Mouse (Mus musculus) heart, embryonic 16.5 days (tissue): ENCODE measurements at regions not wholly inside any gene's neighbourhood (a gene's known extent, or its start where the extent isn't known, plus 50 kb on each side); places are given as distances from the start of the nearest gene placed in this dataset.
"Not testable (repeated sequence)": the region's sequence is repeated elsewhere in the genome, so short reads cannot be mapped to it uniquely, and the experiment has no call there.

Experiments used
- ATAC-seq: fragments of 200-750 bp; cut with Nextera tagmentation; replicated peaks from 2 replicates; pipeline ENCODE4 v1.8.0; 2017; ENCODE audit warnings: moderate number of reproducible peaks; ENCODE audit not compliant: insufficient read depth, low FRiP score; ENCODE audit errors: extremely low read depth
- H3K27ac ChIP-seq: fragments of 300-500 bp; sonication (generic); 2 replicates; pipeline ENCODE4 v1.5.1; 2014; ENCODE audit warnings: mild to moderate bottlenecking, low read length, control low read depth, moderate library complexity
- H3K27me3 ChIP-seq: fragments of 300-500 bp; sonication (generic); 2 replicates; pipeline ENCODE4 v1.6.1; 2014; ENCODE audit warnings: low read length, mixed read lengths; ENCODE audit not compliant: control insufficient read depth, insufficient read depth
- H3K36me3 ChIP-seq: fragments of 300-500 bp; sonication (generic); 2 replicates; pipeline ENCODE4 v1.6.1; 2014; ENCODE audit not compliant: control insufficient read depth, insufficient read depth
- H3K4me1 ChIP-seq: fragments of 300-500 bp; sonication (generic); 2 replicates; pipeline ENCODE4 v1.6.1; 2014; ENCODE audit warnings: low read length, mixed read lengths; ENCODE audit not compliant: control insufficient read depth, insufficient read depth
- H3K4me2 ChIP-seq: fragments of 300-500 bp; sonication (generic); 2 replicates; pipeline ENCODE4 v1.6.1; 2014; ENCODE audit warnings: low read depth, mild to moderate bottlenecking, control low read depth, low read length
- H3K4me3 ChIP-seq: fragments of 300-500 bp; sonication (generic); 2 replicates; pipeline ENCODE4 v1.5.1; 2014; ENCODE audit warnings: mild to moderate bottlenecking, control low read depth, low read length
- H3K9ac ChIP-seq: fragments of 300-500 bp; sonication (generic); 2 replicates; pipeline ENCODE4 v1.6.1; 2014; ENCODE audit warnings: low read length, control low read depth
- H3K9me3 ChIP-seq: fragments of 300-500 bp; sonication (generic); replicated peaks from 2 replicates; pipeline ENCODE4 v1.6.1; 2016; ENCODE audit warnings: low read length; ENCODE audit not compliant: control insufficient read depth
- WGBS: fragments of 180-500 bp; shearing (Covaris S2); extraction: QIAGEN DNeasy Blood & Tissue Kit; methylation state at CpG from one replicate; pipeline ENCODE4 v1.1.7; 2014; 5-methylcytosine and 5-hydroxymethylcytosine counted together

GRCm38 (mm10) chr3:147707401-147707801, 855.2 kb downstream of the Ttll7 start:
- ATAC-seq = no peak
- WGBS = 26% methylated on average over 4 of the region's 4 CpGs

GRCm38 (mm10) chr3:147683730-147684129, 831.6 kb downstream of the Ttll7 start:
- Histone ChIP-seq H3K36me3 (no peaks in the 10 kb centered on the region), H3K27me3 (no peaks in the 10 kb centered on the region), H3K4me2 (no peak overlapping the region), H3K27ac (no peak overlapping the region), H3K9ac (no peak overlapping the region), H3K9me3 (no peaks in the 10 kb centered on the region), H3K4me3 (no peak overlapping the region), H3K4me1 (no peaks in the 10 kb centered on the region)
- 84% methylated on average over 2 of the region's 2 CpGs for WGBS
- no peak for ATAC-seq

More at GRCm38 (mm10) chr3:147707401-147707801, 855.2 kb downstream of the Ttll7 start:
- Histone ChIP-seq H3K36me3 (no peaks in the 10 kb centered on the region), H3K4me2 (no peak overlapping the region), H3K9ac (no peak overlapping the region), H3K27me3 (no peaks in the 10 kb centered on the region), H3K4me3 (no peak overlapping the region), H3K27ac (no peak overlapping the region), H3K4me1 (no peaks in the 10 kb centered on the region), H3K9me3 (no peaks in the 10 kb centered on the region)

DNA sequence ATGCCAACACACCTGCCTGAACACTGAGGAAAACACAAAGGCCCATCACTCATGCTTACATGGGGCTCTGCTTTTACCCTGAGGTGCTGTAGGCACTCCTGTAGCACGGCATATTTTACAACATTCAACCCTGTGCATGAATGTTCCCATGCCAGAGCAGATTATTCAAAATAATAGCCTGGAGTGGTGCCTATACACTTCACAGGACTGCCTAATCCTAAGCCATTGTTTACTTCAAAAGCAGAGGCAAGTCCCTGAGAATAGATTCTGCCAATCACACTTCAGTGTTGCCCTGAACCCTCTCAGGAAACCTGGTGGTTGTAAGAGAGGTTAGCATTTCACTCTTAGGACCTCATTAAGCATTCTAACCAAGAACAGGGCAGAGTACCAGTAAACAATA, 828.1 kb downstream of the Ttll7 start:
- no peak overlapping the region for H3K27ac ChIP-seq
- H3K36me3 ChIP-seq = no peaks in the 10 kb centered on the region
- no peaks in the 10 kb centered on the region for H3K9me3 ChIP-seq
- no peak overlapping the region for H3K4me3 ChIP-seq
- no peak overlapping the region for H3K9ac ChIP-seq
- H3K27me3 ChIP-seq = no peaks in the 10 kb centered on the region
- 73% methylated on average over 1 of the region's 1 CpGs for WGBS
- no peaks in the 10 kb centered on the region for H3K4me1 ChIP-seq
- H3K4me2 ChIP-seq = no peak overlapping the region
- ATAC-seq = no peak

DNA sequence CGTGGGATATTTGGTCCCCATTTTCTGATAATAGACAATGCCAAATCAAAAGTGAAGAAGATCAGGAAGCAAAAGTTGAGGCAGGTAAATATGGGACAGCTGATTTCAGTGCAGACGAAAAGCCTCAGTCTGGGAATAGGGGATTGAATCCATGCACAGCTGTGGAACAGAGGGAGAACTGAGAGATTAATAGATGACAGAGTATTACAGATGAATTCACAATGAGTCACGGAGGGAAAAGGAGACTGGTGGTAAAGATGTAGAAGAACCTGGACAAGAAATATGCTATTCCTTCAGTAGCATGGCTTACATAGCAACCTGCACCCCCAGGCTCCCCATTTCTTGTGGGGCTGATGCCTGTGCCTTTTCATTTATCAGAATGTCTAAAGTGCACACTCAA, 810.4 kb downstream of the Ttll7 start:
- H3K4me1 ChIP-seq = no peaks in the 10 kb centered on the region
- no peak overlapping the region for H3K4me3 ChIP-seq
- no peaks in the 10 kb centered on the region for H3K9me3 ChIP-seq
- WGBS = 80% methylated on average over 3 of the region's 3 CpGs
- H3K9ac ChIP-seq = no peak overlapping the region
- H3K4me2 ChIP-seq = no peak overlapping the region
- H3K36me3 ChIP-seq = no peaks in the 10 kb centered on the region
- ATAC-seq = no peak
- H3K27ac ChIP-seq = no peak overlapping the region
- H3K27me3 ChIP-seq = no peaks in the 10 kb centered on the region

- Histone ChIP-seq H3K4me1 (no peaks in the 10 kb centered on the region), H3K4me3 (no peak overlapping the region), H3K4me2 (no peak overlapping the region), H3K9me3 (no peaks in the 10 kb centered on the region), H3K9ac (no peak overlapping the region), H3K27me3 (no peaks in the 10 kb centered on the region), H3K27ac (no peak overlapping the region), H3K36me3 (no peaks in the 10 kb centered on the region)
- WGBS = 60% methylated on average over 6 of the region's 6 CpGs
- no peak for ATAC-seq
These were observed 800.7 kb downstream of the Ttll7 start for GRCm38 (mm10) chr3:147652849-147653248.

- not testable (repeated sequence) for H3K27me3 ChIP-seq, H3K27ac ChIP-seq, H3K9ac ChIP-seq, H3K9me3 ChIP-seq, H3K36me3 ChIP-seq, ATAC-seq, H3K4me2 ChIP-seq, H3K4me1 ChIP-seq, H3K4me3 ChIP-seq
- 93% methylated on average over 17 of the region's 21 CpGs for WGBS
These were observed 783.3 kb downstream of the Ttll7 start for GRCm38 (mm10) chr3:147635486-147635885.

DNA sequence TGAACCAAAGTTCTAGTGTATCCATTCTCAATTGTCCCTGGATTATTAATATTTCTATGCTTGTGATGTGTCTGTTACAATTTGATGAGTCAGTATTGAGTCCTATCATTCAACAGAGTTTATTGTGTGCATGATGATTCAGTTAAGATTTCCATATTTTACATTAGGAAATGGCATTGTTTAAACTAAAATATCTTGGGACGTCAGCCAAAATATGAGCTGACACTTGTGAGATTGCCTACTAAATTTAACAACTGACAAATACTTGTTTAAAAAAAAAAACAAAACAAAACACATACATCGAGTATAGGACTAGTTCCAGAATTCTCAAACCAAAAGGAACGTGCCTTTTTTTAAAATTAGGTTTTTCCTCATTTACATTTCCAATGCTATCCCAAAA, 779.0 kb downstream of the Ttll7 start:
- Histone ChIP-seq H3K9me3 (no peaks in the 10 kb centered on the region), H3K27ac (no peak overlapping the region), H3K36me3 (no peaks in the 10 kb centered on the region), H3K27me3 (no peaks in the 10 kb centered on the region), H3K4me3 (no peak overlapping the region), H3K4me1 (no peaks in the 10 kb centered on the region), H3K9ac (no peak overlapping the region), H3K4me2 (no peak overlapping the region)
- WGBS = 68% methylated on average over 3 of the region's 3 CpGs
- no peak for ATAC-seq

DNA sequence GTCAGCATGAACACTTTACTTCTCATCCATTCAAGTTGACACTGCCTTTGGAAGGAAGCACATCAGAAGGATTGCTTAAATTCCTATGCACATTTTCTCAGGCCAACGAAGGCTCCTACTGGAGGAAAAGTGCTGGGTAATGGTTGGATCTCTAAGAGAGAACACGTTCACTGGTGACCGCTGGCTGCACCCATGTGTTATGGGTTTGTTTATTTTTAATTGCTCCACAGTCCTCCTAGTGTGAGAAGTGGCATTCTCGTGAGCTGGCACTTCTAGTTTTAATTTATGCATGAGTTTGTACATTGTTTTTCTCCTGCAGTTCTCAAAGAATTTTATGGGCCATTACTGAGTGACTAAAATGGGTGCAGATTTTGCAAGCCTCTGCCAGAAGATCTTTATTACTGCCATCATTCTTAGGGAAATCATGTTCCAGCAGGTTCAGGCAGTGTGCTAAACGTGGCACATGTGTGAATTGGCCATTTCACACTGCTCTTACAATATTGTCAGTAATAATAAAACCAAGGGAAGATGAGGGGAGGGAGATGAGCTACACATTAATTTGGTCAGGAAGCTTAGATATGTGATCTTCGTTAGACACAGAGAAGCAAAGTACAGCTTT, 731.6 kb downstream of the Ttll7 start:
- Histone ChIP-seq H3K27me3 (no peaks in the 10 kb centered on the region), H3K4me3 (no peak overlapping the region), H3K4me1 (no peaks in the 10 kb centered on the region), H3K4me2 (no peak overlapping the region), H3K27ac (no peak overlapping the region), H3K9ac (no peak overlapping the region), H3K36me3 (no peaks in the 10 kb centered on the region), H3K9me3 (no peaks in the 10 kb centered on the region)
- no peak for ATAC-seq
- 58% methylated on average over 6 of the region's 6 CpGs for WGBS

GRCm38 (mm10) chr3:147571850-147572249, 719.7 kb downstream of the Ttll7 start:
- Histone ChIP-seq H3K4me3 (no peak overlapping the region), H3K4me1 (no peaks in the 10 kb centered on the region), H3K27ac (no peak overlapping the region), H3K9me3 (no peaks in the 10 kb centered on the region), H3K9ac (no peak overlapping the region), H3K27me3 (no peaks in the 10 kb centered on the region), H3K4me2 (no peak overlapping the region), H3K36me3 (no peaks in the 10 kb centered on the region)
- WGBS = 72% methylated on average over 4 of the region's 4 CpGs
- ATAC-seq = no peak
